Mouse (Mus musculus): ENCODE measurements at regions not wholly inside any gene's neighbourhood (a gene's known extent, or its start where the extent isn't known, plus 50 kb on each side); places are given as distances from the start of the nearest gene placed in this dataset.

GRCm38 (mm10) chr10:91384372-91384771, 203.3 kb upstream of the Tmpo start:
- TF ChIP-seq POLR2A (IDR thresholded peaks at IDR 0.05; ENCODE audit: borderline replicate concordance, extremely low read depth, low read depth, low read length), result no peak
- TF ChIP-seq CTCF (IDR thresholded peaks at IDR 0.05; ENCODE audit: insufficient read depth, low read length), result no peak

Data from lung, adult 2 months (tissue).